Mouse (Mus musculus): ENCODE results near the gene Paqr5. TPM values are rescaled to one million over a fixed set of nuclear protein-coding genes. Genes with fewer than 3 reads are reported as not detected.

Paqr5 gene
- 0.26 and 0.37 TPM in 2 replicates for polyA plus RNA-seq (2014; fragmentation: Nextera tagmentation; extraction: Ambion mirVana)

DNA sequence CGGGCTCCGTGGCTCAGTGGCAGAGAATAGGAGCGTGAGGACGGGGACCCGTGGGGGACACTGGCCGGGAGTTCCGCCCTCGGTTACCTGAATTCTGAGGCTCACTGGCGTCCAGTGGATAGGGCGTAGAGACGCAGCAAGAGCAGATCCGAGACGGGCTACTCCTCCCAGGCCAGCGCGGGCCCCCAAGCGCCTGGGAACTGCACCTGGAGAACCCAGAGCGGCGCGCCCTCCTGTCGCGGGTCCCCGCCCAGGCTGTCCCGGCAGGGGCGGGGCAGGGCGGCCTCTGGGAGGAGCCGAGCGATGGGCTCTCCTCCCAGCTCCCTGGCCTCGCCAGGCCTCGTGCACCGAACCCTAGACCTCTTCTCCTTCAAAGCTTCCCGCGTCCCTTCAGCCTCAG lies at the start of gene Paqr5:
TSS of gene Paqr5 (minus strand) at position 257 of the 400 bp plus-strand sequence.
- no peaks in the 10 kb centered on the region for H3K36me3 ChIP-seq (ENCODE audit: control insufficient read depth, insufficient read depth, low read length)
- no peaks in the 10 kb centered on the region for H3K9me3 ChIP-seq (ENCODE audit: control insufficient read depth, low read length)
- peak within 1 kb of the TSS; percentile 49 for H3K9ac ChIP-seq (ENCODE audit: low read length)
- peak within 1 kb of the TSS; percentile 63 for H3K4me2 ChIP-seq
- no peak within 1 kb of the TSS for H3K27ac ChIP-seq (ENCODE audit: low read depth, low read length)
- ATAC-seq (ENCODE audit: low FRiP score) (no peak), DNase-seq (ENCODE audit: low spot score, missing footprints) (peak; percentile 90)
- H3K4me1 ChIP-seq (ENCODE audit: control insufficient read depth, insufficient read depth, low read length): peaks cover 2% of the 10 kb centered on the region; the same call in 1 of the 2 replicates
- peak within 1 kb of the TSS; percentile 34 for H3K4me3 ChIP-seq (ENCODE audit: low read depth, low read length)
- under 1% methylated on average over 31 of the region's 32 CpGs for WGBS
- peaks cover 22% of the 10 kb centered on the region for H3K27me3 ChIP-seq (ENCODE audit: control insufficient read depth, insufficient read depth, low read length)

DNA sequence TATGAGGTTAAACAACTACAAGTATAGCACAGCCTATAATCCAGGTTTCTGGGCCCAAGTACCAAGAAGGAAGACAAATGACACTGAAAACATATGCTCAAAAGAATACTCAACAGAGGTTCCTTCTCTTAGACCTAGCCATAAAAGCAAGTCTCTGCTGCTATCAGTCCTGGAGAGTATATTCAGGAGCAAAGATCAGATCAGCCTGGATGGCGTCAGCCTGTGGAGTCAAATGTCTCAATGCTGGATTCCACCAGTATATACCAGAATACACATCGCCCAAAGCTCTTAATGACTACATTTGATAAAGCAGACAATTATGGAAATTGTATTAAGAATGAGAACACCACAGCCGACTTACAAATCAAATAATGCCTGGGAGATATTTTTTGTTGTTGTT lies 35.6 kb upstream of the Paqr5 start:
- Histone ChIP-seq H3K4me1 (ENCODE audit: control insufficient read depth, insufficient read depth, low read length) (no peaks in the 10 kb centered on the region), H3K9me3 (ENCODE audit: control insufficient read depth, low read length) (no peaks in the 10 kb centered on the region), H3K27me3 (ENCODE audit: control insufficient read depth, insufficient read depth, low read length) (no peaks in the 10 kb centered on the region), H3K36me3 (ENCODE audit: control insufficient read depth, insufficient read depth, low read length) (no peaks in the 10 kb centered on the region), H3K9ac (ENCODE audit: low read length) (no peak overlapping the region), H3K27ac (ENCODE audit: low read depth, low read length) (no peak overlapping the region), H3K4me2 (no peak overlapping the region), H3K4me3 (ENCODE audit: low read depth, low read length) (no peak overlapping the region)
- no peak for ATAC-seq (ENCODE audit: low FRiP score)
- WGBS: 94% methylated on average over 3 of the region's 3 CpGs
- DNase-seq (ENCODE audit: low spot score, missing footprints): no peak

DNA sequence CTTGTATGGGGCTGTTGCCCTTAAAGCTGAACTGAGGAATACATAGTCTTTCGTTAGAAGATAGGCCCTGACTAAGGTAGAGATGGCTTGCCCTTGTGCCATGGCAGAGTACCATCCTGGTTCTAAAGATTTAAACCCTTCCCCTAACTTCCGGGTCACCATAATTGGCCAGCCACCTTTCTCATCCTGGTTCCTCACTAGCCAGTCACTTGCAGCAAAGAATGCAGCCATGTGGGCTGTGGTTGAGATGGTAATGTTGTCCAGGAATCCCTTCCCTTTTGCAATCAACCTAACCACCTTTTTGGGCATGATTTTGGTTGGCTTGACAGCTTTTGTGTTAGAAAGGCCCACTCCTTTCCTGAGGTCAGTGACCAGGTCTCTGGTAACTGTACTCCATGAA lies 33.8 kb upstream of the Paqr5 start:
- no peak overlapping the region for H3K27ac ChIP-seq (ENCODE audit: low read depth, low read length)
- WGBS: 90% methylated on average over 2 of the region's 2 CpGs
- no peaks in the 10 kb centered on the region for H3K9me3 ChIP-seq (ENCODE audit: control insufficient read depth, low read length)
- DNase-seq (ENCODE audit: low spot score, missing footprints) (peak; percentile 28), ATAC-seq (ENCODE audit: low FRiP score) (no peak)
- H3K4me1 ChIP-seq (ENCODE audit: control insufficient read depth, insufficient read depth, low read length): no peaks in the 10 kb centered on the region
- no peak overlapping the region for H3K4me3 ChIP-seq (ENCODE audit: low read depth, low read length)
- H3K36me3 ChIP-seq (ENCODE audit: control insufficient read depth, insufficient read depth, low read length): no peaks in the 10 kb centered on the region
- H3K27me3 ChIP-seq (ENCODE audit: control insufficient read depth, insufficient read depth, low read length): no peaks in the 10 kb centered on the region
- no peak overlapping the region for H3K4me2 ChIP-seq
- H3K9ac ChIP-seq (ENCODE audit: low read length): no peak overlapping the region

DNA sequence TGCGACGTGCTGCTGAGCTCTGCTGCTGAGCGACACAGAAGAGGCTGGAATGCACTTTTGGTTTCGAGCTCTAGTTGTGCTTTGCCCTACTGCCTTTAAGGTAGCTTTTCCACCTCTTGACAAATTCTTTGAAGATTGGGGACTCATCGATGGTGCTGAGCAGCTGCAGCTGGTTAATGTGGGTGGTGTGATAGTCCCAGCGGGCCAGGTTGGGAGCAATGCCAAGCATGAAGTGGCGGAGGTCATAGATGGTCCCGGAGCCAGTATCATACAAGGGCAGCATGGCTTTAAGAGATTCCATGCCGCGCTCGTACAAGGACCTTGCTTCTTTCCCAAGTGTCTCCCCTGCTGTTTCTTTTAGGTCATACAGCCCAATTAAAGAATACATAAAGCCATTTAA lies 33.3 kb upstream of the Paqr5 start:
- no peaks in the 10 kb centered on the region for H3K9me3 ChIP-seq (ENCODE audit: control insufficient read depth, low read length)
- no peak overlapping the region for H3K27ac ChIP-seq (ENCODE audit: low read depth, low read length)
- ATAC-seq (ENCODE audit: low FRiP score): no peak
- no peaks in the 10 kb centered on the region for H3K27me3 ChIP-seq (ENCODE audit: control insufficient read depth, insufficient read depth, low read length)
- no peak overlapping the region for H3K4me3 ChIP-seq (ENCODE audit: low read depth, low read length)
- H3K4me2 ChIP-seq: no peak overlapping the region
- DNase-seq (ENCODE audit: low spot score, missing footprints): peak; percentile 75
- H3K36me3 ChIP-seq (ENCODE audit: control insufficient read depth, insufficient read depth, low read length): no peaks in the 10 kb centered on the region
- no peak overlapping the region for H3K9ac ChIP-seq (ENCODE audit: low read length)
- WGBS: 93% methylated on average over 11 of the region's 11 CpGs
- H3K4me1 ChIP-seq (ENCODE audit: control insufficient read depth, insufficient read depth, low read length): no peaks in the 10 kb centered on the region

DNA sequence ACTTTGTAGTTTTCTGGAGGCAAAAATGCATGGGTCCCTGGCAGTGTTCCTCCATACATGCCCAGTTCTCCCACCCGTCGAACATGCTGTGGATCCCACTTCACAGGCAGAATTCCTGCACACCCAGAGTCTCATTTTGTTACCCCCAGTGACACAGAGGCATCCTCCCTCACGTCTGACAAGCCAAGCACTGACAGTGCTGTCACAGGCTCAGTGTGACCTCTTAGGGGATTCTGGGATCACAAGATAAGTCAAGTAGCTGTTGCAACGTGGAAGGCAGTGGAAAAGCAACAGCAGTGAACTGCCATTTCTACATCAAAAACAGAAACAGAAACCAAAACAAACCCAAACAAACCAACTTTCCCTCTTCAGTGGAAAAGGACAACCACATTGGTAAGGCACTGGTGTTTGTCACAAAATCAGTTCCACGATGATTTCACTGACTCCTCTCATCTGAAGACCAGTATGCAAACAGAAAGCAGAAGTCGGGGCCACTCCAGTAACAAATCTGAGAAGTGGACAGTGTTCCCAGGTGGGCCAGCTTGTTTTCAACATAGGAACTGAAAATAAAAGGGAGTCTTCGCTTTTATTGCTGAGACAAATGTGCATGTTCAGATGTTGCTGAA lies 31.3 kb upstream of the Paqr5 start:
- WGBS: 76% methylated on average over 7 of the region's 7 CpGs
- ATAC-seq (ENCODE audit: low FRiP score): no peak
- no peak overlapping the region for H3K9ac ChIP-seq (ENCODE audit: low read length)

DNA sequence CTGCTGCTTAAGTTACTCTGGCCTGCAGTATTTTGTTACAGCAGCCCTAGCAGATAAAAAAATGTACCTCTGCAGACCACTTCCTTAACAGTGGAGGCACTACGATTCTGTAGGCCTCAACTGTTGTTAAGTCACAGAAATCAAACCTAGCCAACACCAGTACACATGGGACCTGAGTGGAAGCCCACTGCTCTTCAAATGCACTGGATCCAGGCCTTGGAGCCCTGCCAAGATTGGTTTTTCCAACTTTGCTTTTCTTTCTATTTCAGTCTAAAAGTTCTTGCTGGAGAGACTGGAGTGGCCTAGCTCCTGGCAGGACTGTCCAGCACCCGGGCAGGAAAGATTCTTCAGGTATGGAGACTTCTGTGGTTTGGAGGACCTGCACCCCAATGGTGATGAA lies 29.6 kb upstream of the Paqr5 start:
- 92% methylated on average over 2 of the region's 2 CpGs for WGBS
- Histone ChIP-seq H3K4me1 (ENCODE audit: control insufficient read depth, insufficient read depth, low read length) (no peaks in the 10 kb centered on the region), H3K9ac (ENCODE audit: low read length) (no peak overlapping the region), H3K4me3 (ENCODE audit: low read depth, low read length) (no peak overlapping the region), H3K9me3 (ENCODE audit: control insufficient read depth, low read length) (no peaks in the 10 kb centered on the region), H3K27ac (ENCODE audit: low read depth, low read length) (no peak overlapping the region), H3K36me3 (ENCODE audit: control insufficient read depth, insufficient read depth, low read length) (no peaks in the 10 kb centered on the region), H3K27me3 (ENCODE audit: control insufficient read depth, insufficient read depth, low read length) (no peaks in the 10 kb centered on the region), H3K4me2 (no peak overlapping the region)
- DNase-seq (ENCODE audit: low spot score, missing footprints) (no peak), ATAC-seq (ENCODE audit: low FRiP score) (no peak)

More for the DNA sequence above, 31.3 kb upstream of the Paqr5 start:
- Histone ChIP-seq H3K4me2 (no peak overlapping the region), H3K4me1 (ENCODE audit: control insufficient read depth, insufficient read depth, low read length) (no peaks in the 10 kb centered on the region), H3K9me3 (ENCODE audit: control insufficient read depth, low read length) (no peaks in the 10 kb centered on the region), H3K36me3 (ENCODE audit: control insufficient read depth, insufficient read depth, low read length) (no peaks in the 10 kb centered on the region), H3K27me3 (ENCODE audit: control insufficient read depth, insufficient read depth, low read length) (no peaks in the 10 kb centered on the region), H3K4me3 (ENCODE audit: low read depth, low read length) (no peak overlapping the region), H3K27ac (ENCODE audit: low read depth, low read length) (no peak overlapping the region)
- peak; percentile 69 for DNase-seq (ENCODE audit: low spot score, missing footprints)

DNA sequence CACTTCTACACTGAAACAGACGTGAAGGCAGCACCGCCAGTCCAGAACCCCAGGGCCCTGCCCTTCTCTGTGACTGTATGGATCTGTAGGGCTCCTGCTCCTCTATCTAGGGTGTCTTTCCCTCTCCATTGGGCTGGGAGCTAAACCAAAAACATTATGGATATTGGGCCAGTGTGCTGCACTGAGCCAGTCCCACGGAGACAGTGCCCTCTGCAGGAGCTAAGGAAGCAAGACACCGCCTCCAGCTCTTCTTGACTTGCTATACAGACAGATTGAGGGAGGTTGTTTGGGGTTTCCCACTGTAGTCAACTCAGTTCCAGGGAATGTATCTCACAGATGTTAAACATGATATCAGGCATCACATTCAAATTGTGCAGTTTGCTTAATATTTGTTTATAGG lies 24.1 kb upstream of the Paqr5 start:
- H3K4me1 ChIP-seq (ENCODE audit: control insufficient read depth, insufficient read depth, low read length): no peaks in the 10 kb centered on the region
- H3K36me3 ChIP-seq (ENCODE audit: control insufficient read depth, insufficient read depth, low read length): no peaks in the 10 kb centered on the region
- 43% methylated on average over 4 of the region's 4 CpGs for WGBS
- no peak overlapping the region for H3K4me2 ChIP-seq
- ATAC-seq (ENCODE audit: low FRiP score) (no peak), DNase-seq (ENCODE audit: low spot score, missing footprints) (peak; percentile 70)
- no peak overlapping the region for H3K27ac ChIP-seq (ENCODE audit: low read depth, low read length)
- H3K4me3 ChIP-seq (ENCODE audit: low read depth, low read length): no peak overlapping the region
- no peak overlapping the region for H3K9ac ChIP-seq (ENCODE audit: low read length)
- no peaks in the 10 kb centered on the region for H3K27me3 ChIP-seq (ENCODE audit: control insufficient read depth, insufficient read depth, low read length)
- no peaks in the 10 kb centered on the region for H3K9me3 ChIP-seq (ENCODE audit: control insufficient read depth, low read length)

DNA sequence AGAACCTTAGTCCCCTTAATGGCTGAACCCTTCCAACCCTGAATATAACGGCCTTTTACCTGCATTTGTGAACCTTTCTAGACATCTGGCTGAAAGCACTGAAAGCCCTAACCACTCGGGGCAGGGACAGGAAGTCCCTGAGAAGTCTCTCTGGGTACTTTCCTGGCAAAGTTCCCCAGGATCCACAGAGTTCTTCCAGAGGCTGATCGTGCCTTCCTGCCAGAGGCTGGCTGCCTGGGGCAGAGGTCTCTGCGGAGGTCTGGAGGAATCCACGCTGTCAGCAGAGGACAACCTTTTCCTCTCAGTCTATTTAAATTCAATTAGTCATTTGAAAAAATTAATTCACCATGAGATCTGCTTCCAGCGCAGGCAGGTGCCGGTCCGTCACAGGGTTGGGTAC lies 22.5 kb upstream of the Paqr5 start:
- 75% methylated on average over 8 of the region's 8 CpGs for WGBS
- Histone ChIP-seq H3K4me3 (ENCODE audit: low read depth, low read length) (no peak overlapping the region), H3K9ac (ENCODE audit: low read length) (no peak overlapping the region), H3K36me3 (ENCODE audit: control insufficient read depth, insufficient read depth, low read length) (no peaks in the 10 kb centered on the region), H3K27ac (ENCODE audit: low read depth, low read length) (no peak overlapping the region), H3K9me3 (ENCODE audit: control insufficient read depth, low read length) (no peaks in the 10 kb centered on the region), H3K4me2 (no peak overlapping the region), H3K27me3 (ENCODE audit: control insufficient read depth, insufficient read depth, low read length) (no peaks in the 10 kb centered on the region), H3K4me1 (ENCODE audit: control insufficient read depth, insufficient read depth, low read length) (no peaks in the 10 kb centered on the region)
- ATAC-seq (ENCODE audit: low FRiP score) (no peak), DNase-seq (ENCODE audit: low spot score, missing footprints) (peak; percentile 56)

DNA sequence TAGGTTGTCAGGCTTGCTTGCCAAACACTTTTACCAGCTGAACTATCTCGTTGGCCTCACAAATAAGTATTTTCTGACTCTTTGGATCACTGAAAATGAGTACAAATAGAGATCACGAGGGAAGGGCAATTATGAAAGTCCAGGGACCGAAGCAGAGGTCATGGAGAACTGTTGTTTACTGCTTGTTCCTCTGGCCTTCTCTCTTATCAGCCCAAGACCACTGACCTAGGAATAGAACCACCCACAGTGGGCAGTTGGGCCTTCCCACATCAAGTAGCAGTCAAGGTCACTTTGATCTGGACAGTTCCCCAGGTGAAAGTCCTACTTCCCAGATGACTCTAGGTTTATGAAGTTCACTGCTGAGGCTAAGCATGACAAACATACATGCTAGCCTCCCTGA lies 15.5 kb upstream of the Paqr5 start:
- Histone ChIP-seq H3K4me2 (no peak overlapping the region), H3K27me3 (ENCODE audit: control insufficient read depth, insufficient read depth, low read length) (no peaks in the 10 kb centered on the region), H3K36me3 (ENCODE audit: control insufficient read depth, insufficient read depth, low read length) (no peaks in the 10 kb centered on the region), H3K27ac (ENCODE audit: low read depth, low read length) (no peak overlapping the region), H3K4me3 (ENCODE audit: low read depth, low read length) (no peak overlapping the region), H3K4me1 (ENCODE audit: control insufficient read depth, insufficient read depth, low read length) (no peaks in the 10 kb centered on the region), H3K9ac (ENCODE audit: low read length) (no peak overlapping the region), H3K9me3 (ENCODE audit: control insufficient read depth, low read length) (no peaks in the 10 kb centered on the region)
- DNase-seq (ENCODE audit: low spot score, missing footprints) (peak; percentile 44), ATAC-seq (ENCODE audit: low FRiP score) (no peak)
- WGBS: 86% methylated on average over 3 of the region's 3 CpGs

All from midbrain, embryonic 11.5 days (tissue).